Mouse (Mus musculus): ENCODE results near the gene Dchs2. TPM values are rescaled to one million over a fixed set of nuclear protein-coding genes. Genes with fewer than 3 reads are reported as not detected.

The Dchs2 gene
- total and polyA plus RNA-seq, 3 experiments: not detected

GRCm38 (mm10) chr3:83230326-83230725 lies 102.6 kb downstream of the Dchs2 start:
- in situ Hi-C loops (cut with MboI; ENCODE audit: low pct_ligation_motif_present, low pct_unique_long_range_greater_than_20kb, low sequenced_read_pairs) (no loop called here), dilution Hi-C loops (cut with MboI; ENCODE audit: extremely low pct_ligation_motif_present, extremely low pct_unique_long_range_greater_than_20kb, low sequenced_read_pairs) (no loop called here)
- TF ChIP-seq ZC3H11A (IDR thresholded peaks at IDR 0.05; ENCODE audit: low read depth, low read length): no peak
- TF ChIP-seq SMC3 (IDR thresholded peaks at IDR 0.05; ENCODE audit: low read depth, low read length): no peak
- TF ChIP-seq KAT2A (IDR thresholded peaks at IDR 0.05; ENCODE audit: insufficient replicate concordance, low read length): no peak
- TF ChIP-seq MAFK (IDR thresholded peaks at IDR 0.05; ENCODE audit: insufficient replicate concordance, low read length): no peak
- H3K79me2 ChIP-seq (replicated peaks; ENCODE audit: control insufficient read depth, extremely low read depth, insufficient read depth, poor library complexity, severe bottlenecking): no peaks in the 10 kb centered on the region
- H3K9ac ChIP-seq (ENCODE audit: insufficient read depth, low read depth): no peak overlapping the region
- 0 out of 4 replicates have a peak, but pooled peaks cover 0 to 3% of the 10 kb centered on the region in 2 experiments for H3K4me1 ChIP-seq (ENCODE audit: control insufficient read depth in 1 of 2, insufficient read depth in 2 of 2)
- no peaks in the 10 kb centered on the region for H3K9me3 ChIP-seq (replicated peaks; ENCODE audit: low read length)
- no peak for DNase-seq (ENCODE audit: extremely low read depth)
- no peak overlapping the region for H3K4me3 ChIP-seq (replicated peaks in 1 of 3; ENCODE audit: low read depth in 2 of 3, low read length in 2 of 3, poor library complexity in 1 of 3)
- no peaks in the 10 kb centered on the region for H3K36me3 ChIP-seq (replicated peaks in 1 of 2; ENCODE audit: control insufficient read depth in 1 of 2, insufficient read depth in 1 of 2, low read length in 1 of 2)
- no peak overlapping the region for H3K27ac ChIP-seq (ENCODE audit: insufficient read depth, low read depth)
- no peak overlapping the region for H3K4me2 ChIP-seq (ENCODE audit: insufficient read depth, low read depth, poor library complexity, severe bottlenecking)
- no peaks in the 10 kb centered on the region for H3K27me3 ChIP-seq (replicated peaks)

GRCm38 (mm10) chr3:83234457-83234856 lies 106.7 kb downstream of the Dchs2 start:
- Histone ChIP-seq H3K27me3 (replicated peaks) (no peaks in the 10 kb centered on the region), H3K79me2 (replicated peaks; ENCODE audit: control insufficient read depth, extremely low read depth, insufficient read depth, poor library complexity, severe bottlenecking) (no peaks in the 10 kb centered on the region), H3K9ac (ENCODE audit: insufficient read depth, low read depth) (no peak overlapping the region), H3K27ac (ENCODE audit: insufficient read depth, low read depth) (no peak overlapping the region), H3K4me3 (replicated peaks in 1 of 3; ENCODE audit: low read depth in 2 of 3, low read length in 2 of 3, poor library complexity in 1 of 3) (no peak overlapping the region), H3K4me1 (ENCODE audit: control insufficient read depth in 1 of 2, insufficient read depth in 2 of 2) (no peaks in the 10 kb centered on the region), H3K36me3 (replicated peaks in 1 of 2; ENCODE audit: control insufficient read depth in 1 of 2, insufficient read depth in 1 of 2, low read length in 1 of 2) (no peaks in the 10 kb centered on the region), H3K9me3 (replicated peaks; ENCODE audit: low read length) (no peaks in the 10 kb centered on the region), H3K4me2 (ENCODE audit: insufficient read depth, low read depth, poor library complexity, severe bottlenecking) (no peak overlapping the region)
- no peak for DNase-seq (ENCODE audit: extremely low read depth)
- in situ Hi-C loops (cut with MboI; ENCODE audit: low pct_ligation_motif_present, low pct_unique_long_range_greater_than_20kb, low sequenced_read_pairs): no loop called here
- dilution Hi-C loops (cut with MboI; ENCODE audit: extremely low pct_ligation_motif_present, extremely low pct_unique_long_range_greater_than_20kb, low sequenced_read_pairs): no loop called here
- TF ChIP-seq PAX5 (IDR thresholded peaks at IDR 0.05; ENCODE audit: low read length) (no peak), CHD2 (IDR thresholded peaks at IDR 0.05; ENCODE audit: low read length) (no peak), SIN3A (IDR thresholded peaks at IDR 0.05; ENCODE audit: low read length) (no peak), MAFK (IDR thresholded peaks at IDR 0.05; ENCODE audit: insufficient replicate concordance, low read length) (no peak), BHLHE40 (IDR thresholded peaks at IDR 0.05; ENCODE audit: low read depth, low read length) (no peak), MXI1 (IDR thresholded peaks at IDR 0.05; ENCODE audit: low read depth, low read length) (no peak), POLR2AphosphoS2 (IDR thresholded peaks at IDR 0.05; ENCODE audit: low read depth, low read length) (no peak), E2F4 (IDR thresholded peaks at IDR 0.05; ENCODE audit: insufficient replicate concordance, low read depth, low read length) (no peak), ZNF384 (IDR thresholded peaks at IDR 0.05; ENCODE audit: low read depth, low read length) (no peak)

DNA sequence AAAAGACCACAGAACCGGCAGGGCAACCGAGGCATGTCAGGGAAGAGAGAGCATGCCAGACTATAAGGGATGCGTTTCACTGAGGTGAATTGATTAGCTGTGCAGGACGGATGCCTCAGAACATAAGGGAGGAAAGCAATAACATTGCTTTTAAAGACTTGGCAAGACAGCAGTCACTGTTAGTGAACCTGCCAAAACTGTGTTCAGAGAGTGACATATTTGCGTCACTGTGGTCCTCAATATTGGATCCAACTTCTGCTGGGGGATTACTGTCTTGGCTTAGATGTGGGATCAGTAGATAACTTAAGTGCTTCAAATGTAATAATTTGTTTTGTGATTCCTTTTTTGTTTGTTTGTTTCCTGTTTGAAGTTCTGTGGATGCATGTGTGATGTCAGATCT lies 107.3 kb downstream of the Dchs2 start:
- TF ChIP-seq KAT2A (IDR thresholded peaks at IDR 0.05; ENCODE audit: insufficient replicate concordance, low read length) (no peak), NELFE (IDR thresholded peaks at IDR 0.05; ENCODE audit: low read depth, low read length) (no peak), ZNF384 (IDR thresholded peaks at IDR 0.05; ENCODE audit: low read depth, low read length) (no peak), ETS1 (conservative IDR thresholded peaks at IDR 0.05; ENCODE audit: low read depth, low read length) (no peak), E2F4 (IDR thresholded peaks at IDR 0.05; ENCODE audit: insufficient replicate concordance, low read depth, low read length) (no peak), USF1 (IDR thresholded peaks at IDR 0.05; ENCODE audit: low read depth, low read length) (no peak), ELF1 (IDR thresholded peaks at IDR 0.05; ENCODE audit: low read depth, low read length) (no peak), HCFC1 (IDR thresholded peaks at IDR 0.05; ENCODE audit: low read depth, low read length) (no peak), ZKSCAN1 (IDR thresholded peaks at IDR 0.05; ENCODE audit: borderline replicate concordance, low read depth, low read length) (no peak), MAX (IDR thresholded peaks at IDR 0.05; ENCODE audit: low read length) (no peak), CHD1 (IDR thresholded peaks at IDR 0.05; ENCODE audit: low read depth, low read length) (no peak), TCF12 (IDR thresholded peaks at IDR 0.05; ENCODE audit: low read depth, low read length) (no peak), SMC3 (IDR thresholded peaks at IDR 0.05; ENCODE audit: low read depth, low read length) (no peak), GABPA (IDR thresholded peaks at IDR 0.05; ENCODE audit: insufficient replicate concordance, low read depth, low read length) (no peak), ZC3H11A (IDR thresholded peaks at IDR 0.05; ENCODE audit: low read depth, low read length) (no peak), BHLHE40 (IDR thresholded peaks at IDR 0.05; ENCODE audit: low read depth, low read length) (no peak), SIN3A (IDR thresholded peaks at IDR 0.05; ENCODE audit: low read length) (no peak), USF2 (conservative IDR thresholded peaks at IDR 0.05; ENCODE audit: low read depth, low read length) (no peak)
- no peak for DNase-seq (ENCODE audit: extremely low read depth)
- Histone ChIP-seq H3K4me2 (ENCODE audit: insufficient read depth, low read depth, poor library complexity, severe bottlenecking) (no peak overlapping the region), H3K27me3 (replicated peaks) (no peaks in the 10 kb centered on the region), H3K4me1 (ENCODE audit: control insufficient read depth in 1 of 2, insufficient read depth in 2 of 2) (no peaks in the 10 kb centered on the region), H3K36me3 (replicated peaks in 1 of 2; ENCODE audit: control insufficient read depth in 1 of 2, insufficient read depth in 1 of 2, low read length in 1 of 2) (no peaks in the 10 kb centered on the region), H3K9me3 (replicated peaks; ENCODE audit: low read length) (no peaks in the 10 kb centered on the region), H3K9ac (ENCODE audit: insufficient read depth, low read depth) (no peak overlapping the region), H3K27ac (ENCODE audit: insufficient read depth, low read depth) (no peak overlapping the region), H3K79me2 (replicated peaks; ENCODE audit: control insufficient read depth, extremely low read depth, insufficient read depth, poor library complexity, severe bottlenecking) (no peaks in the 10 kb centered on the region), H3K4me3 (replicated peaks in 1 of 3; ENCODE audit: low read depth in 2 of 3, low read length in 2 of 3, poor library complexity in 1 of 3) (no peak overlapping the region)
- dilution Hi-C loops (cut with MboI; ENCODE audit: extremely low pct_ligation_motif_present, extremely low pct_unique_long_range_greater_than_20kb, low sequenced_read_pairs) (no loop called here), in situ Hi-C loops (cut with MboI; ENCODE audit: low pct_ligation_motif_present, low pct_unique_long_range_greater_than_20kb, low sequenced_read_pairs) (no loop called here)

Data from CH12.LX (cell line).